Mouse (Mus musculus) A20 (cell line): Measurements from ENCODE around the gene Mat2a.
A peak's percentile ranks its signal among the peaks of the same experiment; 100 is the strongest.

Experiments
- DNase-seq: peaks from one replicate; pipeline ENCODE4 v3.0.0-alpha.2; 2011; ENCODE audit warnings: low read depth, low spot score

The Mat2a gene

DNA sequence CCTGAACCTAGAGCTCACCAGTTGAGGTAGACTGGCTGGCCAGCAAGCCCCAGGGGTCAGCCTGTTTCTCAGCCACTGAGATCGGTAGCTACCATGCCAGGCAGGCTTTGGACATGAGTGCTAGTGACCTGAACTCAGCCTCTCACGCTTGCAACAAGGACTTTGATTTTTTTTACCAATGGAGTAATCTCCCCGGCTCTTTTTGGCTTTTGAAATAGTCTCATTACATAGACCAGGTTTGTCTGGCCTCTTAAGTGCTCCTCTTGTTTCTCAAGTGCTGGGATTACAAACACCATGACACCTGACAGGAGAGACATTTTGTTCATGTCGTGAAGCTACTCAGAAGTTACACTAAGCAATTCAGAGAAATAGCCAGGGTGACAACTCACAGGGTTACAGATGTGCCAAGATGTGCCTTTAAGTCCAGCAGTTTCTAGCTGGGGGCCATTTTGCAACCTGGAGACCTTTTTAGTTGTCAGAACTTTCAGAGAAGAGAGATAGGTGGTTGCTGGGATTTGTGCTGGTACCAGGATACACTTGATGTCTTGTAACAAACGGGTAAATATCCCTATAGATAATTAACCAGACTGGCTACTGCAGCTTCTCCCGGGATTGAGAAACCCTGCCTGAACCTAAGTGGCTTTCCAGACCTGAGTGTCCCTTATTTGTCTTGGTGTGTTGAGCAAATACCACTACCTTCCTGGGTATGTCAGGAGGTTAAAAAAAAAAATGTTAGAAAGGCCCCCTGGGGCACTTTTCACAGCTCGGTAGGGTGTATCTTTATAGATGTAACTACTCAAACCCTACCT, 23.2 kb downstream of the Mat2a start:
- DNase-seq, result no peak

DNA sequence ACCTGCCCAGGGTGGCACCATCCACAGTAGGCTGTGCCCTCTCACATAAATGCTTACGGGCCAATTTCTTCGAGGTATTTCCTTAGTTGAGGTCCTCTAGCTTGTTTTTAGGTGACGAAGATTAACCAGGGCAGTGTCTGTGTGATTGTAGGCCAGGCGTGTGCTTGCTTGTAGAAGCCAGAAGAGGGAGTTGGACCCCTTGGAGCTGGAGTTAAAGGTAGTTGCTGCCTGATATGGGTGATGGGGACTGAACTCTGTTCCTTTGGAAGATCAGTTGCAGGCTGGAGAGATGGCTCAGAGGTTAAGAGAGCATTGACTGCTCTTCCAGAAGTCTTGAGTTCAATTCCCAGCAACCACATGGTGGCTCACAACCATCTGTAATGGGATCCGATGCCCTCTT, 24.2 kb downstream of the Mat2a start:
- DNase-seq, result no peak

- DNase-seq, result peak; percentile 91
Measured at GRCm38 (mm10) chr6:72414076-72414756, 25.1 kb downstream of the Mat2a start, which contains the start of gene Ggcx. Gene Ggcx (plus strand): TSS chr6:72414308.

GRCm38 (mm10) chr6:72410518-72410917, 28.8 kb downstream of the Mat2a start:
- DNase-seq, result peak; percentile 51

DNA sequence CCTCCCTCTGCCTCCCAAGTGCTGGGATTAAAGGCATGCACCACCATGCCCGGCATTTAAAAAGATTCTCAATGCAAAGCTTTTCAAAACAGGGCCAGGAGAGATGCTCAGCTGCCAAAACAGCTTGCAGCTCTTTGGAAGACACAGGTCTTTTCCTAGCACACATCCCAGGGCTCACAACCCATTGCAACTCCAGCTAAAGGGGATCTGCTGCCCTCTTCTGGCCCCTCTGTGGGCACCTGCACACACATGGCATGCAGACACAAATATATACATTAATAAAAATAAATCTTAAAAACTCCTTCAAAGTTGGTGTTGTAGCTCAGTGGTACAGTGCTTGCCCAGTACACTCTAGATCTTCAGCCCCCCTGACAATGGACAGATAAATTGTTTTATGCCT, 29.4 kb downstream of the Mat2a start:
- DNase-seq, result peak; percentile 29

DNA sequence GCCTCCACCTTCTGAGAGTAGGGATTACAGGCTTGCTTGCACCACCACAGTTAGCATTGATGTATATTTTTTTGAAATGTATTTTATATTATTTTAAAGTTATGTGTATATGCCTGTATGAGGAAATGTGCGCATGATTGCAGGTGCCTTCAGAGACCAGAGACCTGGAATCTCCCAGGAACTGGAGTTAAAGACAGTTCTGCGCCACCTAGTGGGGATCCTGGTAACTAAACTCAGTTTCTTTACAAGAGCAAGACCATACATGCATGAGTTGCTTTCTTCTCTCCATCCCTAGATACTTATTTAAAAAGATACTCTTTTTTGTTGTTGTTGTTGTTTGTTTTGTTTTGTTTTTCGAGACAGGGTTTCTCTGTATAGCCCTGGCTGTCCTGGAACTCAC, 29.8 kb downstream of the Mat2a start:
- peak; percentile 45 for DNase-seq

- DNase-seq, result peak; percentile 77
Measured at GRCm38 (mm10) chr6:72407119-72407518, 32.2 kb downstream of the Mat2a start.

GRCm38 (mm10) chr6:72405356-72405755, 34.0 kb downstream of the Mat2a start:
- no peak for DNase-seq

DNA sequence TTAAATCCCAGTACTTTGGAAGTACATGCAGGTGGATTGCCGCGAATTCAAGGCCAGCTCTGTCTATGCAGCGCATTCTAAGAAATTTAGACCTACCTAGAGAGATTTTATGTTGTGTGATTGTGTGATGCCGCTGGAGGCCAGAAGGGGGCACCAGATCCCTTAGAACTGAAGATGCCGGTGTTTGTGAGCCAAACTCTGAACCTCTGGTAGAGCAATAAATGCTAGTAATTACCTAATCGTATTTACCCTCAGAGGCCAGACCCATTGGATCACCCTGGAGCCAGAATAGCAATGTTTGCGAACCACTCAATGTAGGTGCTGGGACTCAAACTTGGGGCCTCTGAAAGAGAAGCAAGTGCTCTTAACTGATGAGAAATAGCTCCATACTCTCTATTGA, 37.5 kb downstream of the Mat2a start:
- DNase-seq, result peak; percentile 63

GRCm38 (mm10) chr6:72399967-72400366, 39.4 kb downstream of the Mat2a start:
- no peak for DNase-seq

DNA sequence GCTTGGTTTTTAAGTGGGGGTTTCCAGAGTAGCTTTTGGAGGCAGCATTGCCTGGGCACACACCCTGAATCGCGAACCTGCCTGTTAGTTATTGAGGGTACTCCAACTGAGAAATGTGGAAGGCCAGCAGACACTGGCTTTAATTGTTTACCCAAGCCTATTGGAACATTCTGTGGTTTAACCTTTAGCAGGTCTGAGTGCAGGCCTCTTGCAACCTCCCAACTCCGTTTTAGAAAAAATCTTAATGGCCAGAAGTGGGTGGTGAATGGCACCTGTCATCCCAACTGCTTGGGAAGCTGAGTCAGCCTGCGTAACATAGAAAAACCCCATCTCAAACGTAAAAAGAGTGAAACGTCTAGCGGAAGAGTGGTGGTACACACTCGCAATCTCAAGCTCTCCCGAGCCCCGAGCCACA, 42.5 kb downstream of the Mat2a start:
- DNase-seq, result no peak

DNA sequence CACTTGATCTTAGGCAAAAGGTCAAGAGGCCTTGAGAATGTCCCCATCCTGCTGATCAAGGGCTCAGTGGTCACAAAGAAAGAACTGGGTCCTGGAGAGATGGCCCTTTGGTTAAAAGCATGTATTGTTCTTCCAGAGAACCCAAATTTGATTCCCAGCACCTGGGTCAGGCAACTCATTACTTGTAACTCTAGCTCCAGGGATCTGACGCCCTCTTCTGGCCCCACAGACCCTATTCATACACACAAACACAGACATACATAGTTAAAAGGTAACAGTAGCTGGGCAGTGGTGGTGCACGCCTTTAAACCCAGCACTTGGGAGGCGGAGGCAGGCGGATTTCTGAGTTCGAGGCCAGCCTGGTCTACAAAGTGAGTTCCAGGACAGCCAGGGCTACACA, 47.0 kb downstream of the Mat2a start:
- DNase-seq, result no peak

DNA sequence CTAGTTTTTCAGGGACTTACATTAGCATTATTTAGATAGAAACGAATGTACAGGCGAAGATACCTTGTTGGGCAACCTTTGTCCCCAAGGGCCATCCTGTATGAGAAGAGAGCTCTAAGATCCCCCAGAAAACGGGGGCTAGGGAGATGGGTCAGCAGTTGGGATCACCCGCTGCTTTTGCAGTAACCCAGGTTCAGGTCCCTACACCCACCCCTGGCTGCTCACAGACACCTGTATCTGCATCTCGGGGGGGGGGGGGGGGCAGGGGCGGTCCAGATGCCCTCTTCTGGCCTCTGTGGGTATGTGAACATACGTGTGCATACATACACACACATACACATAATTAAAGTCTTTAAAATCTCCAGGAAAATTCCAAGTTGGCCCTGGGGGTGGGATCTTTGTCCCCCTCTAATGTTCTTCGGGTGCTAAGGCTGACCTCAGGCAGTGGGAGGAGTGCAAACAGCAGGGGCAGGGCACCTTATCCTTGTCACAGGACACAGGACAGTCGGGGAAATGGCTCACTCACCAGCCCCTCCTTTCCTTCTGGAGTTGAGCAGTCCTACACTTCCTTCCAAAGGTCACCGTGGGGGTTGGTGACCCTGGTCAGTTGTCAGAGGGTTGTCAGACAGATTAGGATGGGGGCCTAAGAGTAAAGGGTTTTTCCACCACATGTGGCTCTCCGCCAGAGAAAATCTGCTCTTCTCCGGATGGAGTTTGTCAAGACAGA, 48.4 kb downstream of the Mat2a start:
- DNase-seq, result peak; percentile 55

DNA sequence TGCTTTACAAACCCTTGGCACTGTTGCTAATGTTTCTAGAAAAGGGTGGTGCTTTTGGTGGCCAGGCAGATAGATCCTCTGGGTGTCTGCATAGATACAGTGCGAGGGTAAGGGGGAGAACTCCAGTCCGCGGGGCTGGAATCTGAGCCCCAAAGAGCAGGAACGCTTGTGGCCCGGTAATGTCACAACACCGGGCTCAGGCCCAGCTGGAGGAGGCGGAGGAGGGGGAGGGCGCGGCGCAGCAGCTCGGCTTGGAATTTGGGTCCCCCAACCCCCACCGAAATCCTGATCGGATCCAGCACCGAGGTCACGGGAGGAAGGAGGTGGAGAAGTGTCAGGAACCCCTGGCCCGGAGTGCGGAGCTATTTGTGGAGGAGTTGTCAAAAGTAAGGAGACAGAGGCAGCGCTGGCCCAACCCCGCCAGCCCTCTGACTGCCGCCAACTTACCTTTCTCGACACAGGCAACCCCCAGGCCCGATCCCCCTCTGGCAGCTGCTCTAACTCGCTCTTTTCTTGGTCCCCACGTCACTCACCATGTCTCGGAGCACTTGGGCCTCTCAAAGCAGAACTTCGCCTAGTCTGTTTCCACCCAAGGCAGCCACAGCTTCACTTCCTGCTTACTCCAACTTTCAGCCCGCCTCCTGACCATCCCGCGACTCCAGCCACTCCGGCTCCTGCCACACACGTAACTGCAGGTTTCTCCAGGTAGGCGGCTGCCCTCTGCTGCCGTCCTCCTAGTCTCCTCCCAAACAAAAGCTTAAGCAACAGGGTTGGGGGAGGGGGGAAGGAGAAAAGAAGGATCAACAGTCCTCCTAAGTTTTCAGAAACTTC, 49.2 kb downstream of the Mat2a start, which contains the start of gene Vamp8:
TSS of gene Vamp8 (minus strand) at position 763 of the 831 bp plus-strand sequence.
- DNase-seq, result peak; percentile 64

DNA sequence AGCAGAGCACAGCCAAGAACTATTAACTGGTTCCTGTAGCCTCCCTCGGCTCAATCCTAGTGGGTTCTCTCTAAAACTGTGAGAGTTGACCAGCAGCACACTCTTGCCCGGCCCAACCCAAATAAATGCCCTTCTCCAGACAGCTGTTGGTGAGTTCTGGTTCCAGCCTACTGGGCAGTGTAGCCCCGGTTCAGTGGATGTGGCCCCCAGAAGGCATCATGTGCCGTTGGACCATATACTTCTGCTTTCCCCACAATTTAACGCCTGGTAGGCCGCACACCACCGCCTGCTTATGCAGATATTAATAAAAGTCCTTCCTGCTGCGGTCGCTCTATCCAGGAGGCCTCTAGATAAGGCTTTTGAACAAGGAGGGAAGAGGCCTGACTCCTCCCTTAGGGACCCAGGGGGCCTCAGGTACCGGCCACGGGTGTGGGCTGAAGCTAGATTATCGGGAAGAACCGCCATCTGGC, 49.9 kb downstream of the Mat2a start:
- DNase-seq, result peak; percentile 66

DNA sequence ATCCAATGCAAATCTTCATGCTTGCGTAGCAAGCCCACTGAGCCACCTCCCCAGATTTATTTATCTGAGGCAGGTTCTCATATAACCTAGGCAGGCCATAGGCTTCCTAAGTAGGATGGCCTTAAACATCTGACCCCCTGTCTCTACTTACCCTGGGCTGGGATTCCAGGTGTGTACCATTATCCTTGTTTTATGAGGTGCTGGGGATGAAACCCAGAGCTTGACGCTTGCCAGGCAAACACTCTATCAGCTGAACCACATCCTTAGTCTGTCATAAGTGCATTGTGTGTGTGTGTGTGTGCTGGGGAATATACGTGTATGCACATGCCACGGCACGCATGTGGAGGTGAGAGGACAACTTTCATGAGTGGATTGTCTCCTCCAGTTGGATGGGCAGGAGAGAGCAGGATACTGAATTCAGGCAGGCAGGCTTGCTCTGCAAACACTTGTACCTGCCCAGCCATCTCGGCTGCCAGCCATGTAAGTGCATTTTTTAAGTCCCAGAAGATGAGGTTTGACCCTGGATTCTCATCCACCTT, 50.5 kb downstream of the Mat2a start:
- DNase-seq, result no peak

DNA sequence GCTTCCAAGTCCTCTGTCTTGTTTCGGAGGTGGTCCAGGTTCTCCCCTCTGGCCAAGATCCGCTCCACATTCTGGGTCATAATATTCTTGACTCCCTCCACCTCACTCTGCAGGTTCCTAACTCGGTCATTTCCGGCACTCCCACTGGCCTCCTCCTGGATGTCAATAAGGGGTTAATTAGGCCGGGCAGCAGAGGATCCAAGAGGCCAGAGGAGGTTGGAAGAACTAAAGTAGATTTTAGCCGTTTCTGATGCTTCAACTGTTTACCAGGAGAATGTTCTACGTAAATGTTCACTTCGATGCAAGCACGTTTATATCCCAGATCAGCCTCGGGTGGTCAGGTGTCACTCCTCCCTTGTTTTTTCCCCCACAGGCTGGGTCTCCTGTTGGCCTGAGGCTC, 51.1 kb downstream of the Mat2a start:
- DNase-seq, result no peak

DNA sequence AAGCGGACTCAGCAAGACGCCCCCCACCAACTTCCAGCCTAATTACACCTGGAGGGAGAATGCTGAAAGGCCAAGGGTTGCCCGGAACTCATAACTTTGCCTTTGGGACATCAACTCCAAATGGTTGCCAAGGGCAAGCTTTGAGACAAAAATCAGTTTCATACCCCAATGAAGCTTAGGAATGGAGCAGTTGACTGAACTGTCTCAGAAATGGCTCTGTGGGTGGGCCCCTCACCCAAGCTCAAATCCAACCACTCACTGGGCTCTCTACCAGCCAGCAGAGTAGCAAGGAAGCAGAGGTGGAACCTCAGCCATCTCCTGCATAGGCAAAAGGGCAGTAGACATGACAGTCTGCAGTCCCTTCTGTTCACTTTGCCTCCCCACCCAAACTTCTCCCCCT, 51.5 kb downstream of the Mat2a start:
- DNase-seq, result no peak

GRCm38 (mm10) chr6:72386561-72386960, 52.8 kb downstream of the Mat2a start:
- no peak for DNase-seq

DNA sequence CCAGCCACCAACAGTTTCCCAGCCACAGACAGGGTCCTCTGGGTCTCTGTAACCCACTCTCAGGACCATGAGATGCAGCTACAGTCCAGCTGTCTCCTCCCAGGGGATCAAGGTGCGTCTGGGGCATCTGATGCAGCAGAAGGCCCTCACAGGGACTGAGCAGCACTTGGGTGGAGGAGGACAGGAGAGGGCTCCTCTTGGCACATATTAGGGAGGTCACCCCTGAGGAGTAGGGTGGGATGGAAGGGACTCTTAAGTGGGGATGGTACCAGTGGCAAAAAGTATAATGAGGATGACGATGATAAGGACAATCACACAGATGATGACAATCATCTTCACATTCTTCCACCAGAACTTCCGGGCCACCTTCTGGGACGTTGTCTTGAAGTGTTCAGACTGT, 54.1 kb downstream of the Mat2a start:
- no peak for DNase-seq

DNA sequence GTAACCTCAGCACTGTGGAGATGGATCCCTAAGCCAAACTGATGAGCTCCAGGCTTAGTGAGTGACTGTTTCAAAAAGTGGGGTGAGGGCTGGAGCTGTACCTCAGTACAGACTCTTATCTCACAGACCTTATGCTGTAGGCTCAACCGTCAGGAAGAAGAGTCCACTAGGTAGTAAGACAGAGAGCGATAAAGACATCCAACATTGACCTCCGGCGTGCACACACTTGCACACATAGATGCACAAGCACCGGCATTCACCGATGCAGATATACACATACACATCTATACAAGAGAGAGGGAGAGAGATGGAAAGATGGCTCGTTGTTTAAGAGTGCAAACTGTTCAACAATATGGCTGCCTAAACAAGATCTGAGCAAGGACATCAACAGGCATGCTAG, 55.4 kb downstream of the Mat2a start:
- DNase-seq, result no peak
